Mouse (Mus musculus): ENCODE data around the gene Map3k3.
"Not testable (repeated sequence)": the region's sequence is repeated elsewhere in the genome, so short reads cannot be mapped to it uniquely, and the experiment has no call there.

The Map3k3 gene

DNA sequence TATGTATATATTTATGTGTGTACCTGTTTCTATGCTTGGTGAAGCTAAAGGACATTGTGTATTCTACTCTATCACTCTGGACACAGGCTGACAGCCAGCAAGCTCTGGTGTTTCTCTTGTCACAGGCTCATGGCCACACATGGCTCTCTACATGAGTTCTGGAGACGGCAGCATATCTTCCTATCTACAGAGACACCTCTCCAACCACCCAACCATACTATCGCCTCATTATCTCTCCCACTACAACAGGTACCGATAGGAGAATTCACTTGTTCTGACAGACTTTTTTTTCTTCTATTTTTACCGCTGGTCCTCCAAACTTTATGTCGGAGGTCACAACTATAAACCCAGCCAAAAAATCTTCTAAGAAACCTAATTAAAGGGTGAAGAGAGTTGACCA lies 107.8 kb downstream of the Map3k3 start:
- no peak for DNase-seq (ENCODE audit: low spot score in 2 of 2)

DNA sequence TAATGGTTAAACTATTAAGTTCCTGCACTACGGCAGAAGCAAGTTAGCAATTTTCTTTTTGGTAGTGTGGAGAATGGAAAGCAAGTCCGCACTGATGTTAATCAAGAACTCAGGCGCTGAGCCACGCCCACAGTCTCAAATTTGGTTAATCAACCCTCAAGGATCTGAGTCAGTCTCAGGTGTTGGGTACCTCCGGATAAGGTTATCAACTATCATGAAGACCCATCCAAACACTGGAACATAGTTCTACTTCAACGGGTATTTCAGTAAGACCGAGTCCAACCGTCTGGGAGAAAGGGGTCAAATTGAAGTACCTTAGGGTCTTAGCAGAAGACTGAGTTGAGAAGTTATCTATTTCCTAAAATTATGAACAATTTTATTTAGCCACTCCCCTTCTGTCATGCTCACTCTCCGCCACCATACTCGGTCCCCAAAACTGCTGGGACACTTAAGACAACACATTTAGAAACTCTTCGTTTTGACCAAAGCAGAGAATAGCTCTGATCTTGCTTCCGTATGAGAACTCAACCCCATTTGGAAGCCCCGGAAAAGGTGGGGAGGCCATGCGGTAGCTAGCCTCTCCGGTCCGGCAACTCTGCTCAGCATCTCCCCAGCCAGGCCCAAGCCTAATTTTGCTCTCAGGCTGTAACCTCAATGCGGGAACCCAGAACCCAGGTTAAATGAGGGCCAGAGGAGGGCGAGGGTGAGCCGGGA lies 108.4 kb downstream of the Map3k3 start:
- no peak for DNase-seq (ENCODE audit: low spot score in 2 of 2)

DNA sequence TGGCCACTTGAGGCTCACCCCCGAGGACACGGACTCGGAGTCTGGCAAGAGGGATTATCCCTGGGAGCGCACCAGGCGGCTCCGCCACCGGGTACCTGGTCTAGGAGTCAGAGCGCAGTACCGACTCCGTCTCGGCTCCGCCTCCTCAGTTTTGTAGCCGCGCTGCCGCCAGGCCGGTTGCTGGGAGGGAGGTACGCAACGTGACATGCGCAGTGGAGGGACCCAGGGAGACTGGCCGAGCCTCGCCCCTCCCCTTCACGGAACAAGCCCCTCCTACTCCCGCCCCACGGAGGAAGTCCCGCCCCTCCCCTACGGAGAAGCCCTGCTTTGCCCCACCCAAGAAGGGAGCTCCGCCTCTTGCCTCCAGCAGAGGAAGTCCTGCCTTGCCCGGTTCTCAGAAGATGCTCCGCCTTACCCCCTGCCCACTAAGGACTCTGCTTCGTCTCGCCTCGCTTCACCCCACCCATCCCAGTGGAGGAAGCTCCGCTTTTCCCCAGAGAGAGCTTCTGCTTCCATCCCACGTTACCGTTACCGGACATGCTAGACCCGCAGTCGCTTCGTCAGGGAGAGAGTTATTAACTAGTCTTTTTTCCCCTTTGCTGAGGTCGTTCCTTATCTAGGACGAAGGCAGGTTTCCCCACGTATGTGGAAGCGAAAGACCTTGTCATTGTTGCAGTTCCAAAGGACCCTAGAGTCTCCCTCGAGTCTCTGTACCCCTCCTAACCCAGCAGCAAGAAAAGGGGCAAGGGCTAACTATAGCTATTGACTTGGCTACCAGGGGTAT lies 109.2 kb downstream of the Map3k3 start:
- DNase-seq (ENCODE audit: low spot score in 2 of 2) = peak; percentile 94 to 95

DNA sequence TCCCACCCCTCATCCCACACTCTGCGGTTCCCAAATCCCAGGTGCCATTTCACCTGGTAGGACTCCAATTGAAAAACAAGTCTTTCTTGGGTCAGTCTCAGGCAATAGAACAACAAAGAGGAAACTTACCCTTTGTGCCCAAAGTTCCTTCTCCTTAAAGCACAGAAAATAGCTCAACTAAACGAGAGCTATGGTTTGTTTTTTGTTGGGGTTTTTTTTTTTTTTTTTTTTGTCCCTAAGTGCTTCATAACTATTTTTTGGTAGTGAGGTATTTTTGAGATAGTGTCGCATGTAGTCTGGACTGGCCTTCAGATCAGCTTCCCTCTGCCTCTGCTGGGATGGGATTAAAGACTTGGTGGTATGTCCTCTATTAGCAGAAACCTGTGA lies 109.7 kb downstream of the Map3k3 start:
- DNase-seq (ENCODE audit: low spot score in 2 of 2) = no peak

DNA sequence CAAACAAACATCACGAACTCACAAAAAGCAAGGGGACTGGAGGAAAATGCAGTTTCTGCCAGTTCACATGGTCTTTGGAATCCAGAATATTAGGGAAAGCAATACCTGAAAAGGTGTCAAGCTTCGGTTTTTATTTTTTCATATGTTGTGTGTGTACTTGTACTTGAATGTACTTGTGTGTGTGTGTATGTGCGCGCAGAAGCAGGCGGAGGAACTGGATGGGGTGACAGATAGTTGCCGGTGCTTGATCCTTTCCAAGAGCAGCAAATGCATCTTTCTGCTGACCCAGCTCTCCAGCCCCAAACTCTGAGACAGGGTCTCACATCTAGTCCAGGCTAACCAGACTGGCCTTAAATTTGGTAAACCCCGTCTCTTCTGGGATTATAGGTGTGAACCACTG lies 110.5 kb downstream of the Map3k3 start:
- DNase-seq (ENCODE audit: low spot score in 2 of 2) = no peak

DNA sequence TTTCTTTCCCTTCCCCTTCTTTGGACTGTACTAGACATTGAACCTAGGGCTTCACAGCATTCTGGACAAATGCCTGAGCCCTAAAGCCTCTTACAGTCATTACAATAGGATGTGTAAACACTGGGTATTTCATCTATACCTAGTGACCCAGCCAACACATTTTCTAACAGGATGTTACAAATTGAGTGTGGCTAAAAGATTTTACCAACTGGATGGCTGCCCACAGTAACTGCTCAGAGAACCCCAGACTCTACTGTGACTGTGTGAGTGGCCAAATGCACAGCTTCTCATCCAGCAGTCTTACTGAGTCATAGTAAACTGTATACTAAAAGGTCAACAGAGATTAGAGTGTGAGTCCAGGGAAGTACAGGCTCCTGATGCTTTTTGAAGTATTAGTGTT lies 110.9 kb downstream of the Map3k3 start:
- no peak for DNase-seq (ENCODE audit: low spot score in 2 of 2)

DNA sequence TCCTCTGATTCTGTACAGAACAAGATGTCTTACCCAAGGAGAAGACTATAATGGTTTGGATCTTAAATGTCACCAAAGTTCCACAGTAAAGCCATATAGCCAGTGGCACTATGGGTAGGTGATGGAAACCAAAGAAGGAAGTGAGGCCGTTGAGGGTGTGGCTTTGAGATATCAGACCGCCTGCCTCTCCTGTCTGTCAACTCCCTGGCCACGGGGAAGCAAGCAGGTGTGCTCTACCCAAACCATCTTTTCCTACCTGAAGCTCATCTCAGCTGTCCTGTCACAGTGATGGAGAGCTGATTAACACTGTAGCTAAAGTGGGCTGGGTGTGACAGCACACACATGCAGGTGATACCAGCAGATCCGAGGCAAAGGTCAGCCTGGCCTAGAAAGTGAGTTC lies 113.9 kb downstream of the Map3k3 start:
- DNase-seq (ENCODE audit: low spot score in 2 of 2) = no peak

DNA sequence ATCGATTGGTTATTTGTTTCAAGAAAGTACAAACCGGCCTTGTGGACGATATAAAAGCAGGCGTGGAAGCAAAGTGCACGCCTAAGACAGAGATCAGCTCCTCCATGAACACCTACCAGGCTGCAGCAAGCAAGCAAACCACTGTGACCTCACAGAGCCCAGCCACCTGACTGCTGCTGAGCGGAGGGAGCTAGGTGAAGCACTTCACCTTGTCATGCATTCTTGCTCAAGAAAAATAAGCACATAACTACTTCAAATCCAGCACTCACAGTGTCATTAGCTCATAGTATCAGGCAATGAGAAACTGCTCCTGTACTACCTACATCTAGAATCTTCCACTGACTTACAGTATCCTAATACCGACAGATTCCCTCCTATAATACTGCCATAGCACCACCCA lies 115.6 kb downstream of the Map3k3 start:
- DNase-seq (ENCODE audit: low spot score in 2 of 2) = not testable (repeated sequence)

DNA sequence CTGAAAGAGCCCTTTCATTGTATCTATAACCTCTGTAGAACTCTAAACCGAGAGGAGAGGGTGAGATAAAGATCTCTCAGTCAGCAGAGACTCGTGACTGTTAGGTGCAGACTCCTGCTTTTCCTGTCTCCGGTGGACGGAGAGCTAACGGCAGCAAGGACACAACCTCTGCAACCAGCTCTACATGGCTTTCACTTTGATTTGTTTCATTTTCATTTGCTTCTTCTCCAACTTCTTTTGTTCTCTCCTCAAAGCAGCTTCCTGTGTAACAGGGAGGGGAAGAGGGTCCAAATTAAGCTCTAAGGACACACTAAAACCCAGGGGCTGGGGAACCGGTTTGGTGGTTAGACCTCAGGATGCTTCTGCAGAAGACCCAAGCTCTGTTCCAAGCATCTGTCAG lies 116.3 kb downstream of the Map3k3 start:
- DNase-seq (ENCODE audit: low spot score in 2 of 2) = no peak

DNA sequence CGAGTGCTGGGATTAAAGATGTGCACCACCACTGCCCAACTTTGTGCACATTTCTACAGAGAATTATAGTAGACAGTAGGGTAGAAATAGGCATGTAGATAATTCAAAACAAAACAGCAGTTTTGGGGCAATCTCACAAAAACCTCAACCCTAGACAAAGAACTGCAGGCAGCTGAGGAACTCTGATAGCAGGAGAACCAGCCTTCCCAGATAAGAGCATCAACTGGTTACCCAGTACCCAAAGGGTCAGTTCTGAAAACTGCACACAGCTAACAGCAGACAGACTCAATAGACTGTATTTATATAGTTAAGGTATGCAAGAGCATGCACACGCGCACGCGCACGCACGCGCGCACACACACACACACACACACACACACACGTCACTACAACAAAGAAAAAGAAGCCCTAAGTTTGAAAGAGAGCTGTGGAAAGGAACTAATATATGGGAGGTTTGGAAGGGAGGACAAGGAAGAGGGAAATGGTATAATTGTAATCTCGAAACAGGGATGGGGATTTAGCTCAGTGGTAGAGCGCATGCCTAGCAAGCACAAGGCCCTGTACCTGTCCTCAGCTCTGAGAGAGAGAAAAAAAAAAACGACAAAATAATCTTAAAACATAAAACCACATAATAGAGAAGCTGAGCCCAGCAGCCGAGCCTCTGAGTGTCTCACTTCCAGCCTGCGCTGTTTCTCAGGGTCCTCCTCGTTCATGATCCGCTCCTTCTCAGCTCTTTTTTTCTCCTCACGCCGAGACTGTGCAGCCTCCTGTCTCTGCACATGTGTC lies 117.1 kb downstream of the Map3k3 start:
- DNase-seq (ENCODE audit: low spot score in 2 of 2) = no peak

DNA sequence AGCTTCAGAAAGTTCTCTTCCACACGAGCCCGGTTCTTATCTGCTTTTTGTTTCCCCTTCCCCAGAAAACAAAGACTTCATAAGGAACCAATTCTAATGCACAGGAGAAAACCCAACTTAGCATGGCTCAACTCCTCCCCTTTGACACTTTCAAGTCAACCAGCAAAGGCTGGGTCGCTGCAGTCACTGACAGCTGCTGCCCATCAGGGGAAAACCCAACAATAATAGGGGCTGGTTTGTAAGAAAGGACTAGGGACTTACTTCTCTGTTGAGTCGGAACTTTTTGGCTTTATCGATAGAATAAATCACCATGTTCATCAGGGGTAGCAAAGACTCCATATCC lies 117.7 kb downstream of the Map3k3 start, which contains the start of gene Strada:
TSS of gene Strada (minus strand) at position 46 of the 343 bp plus-strand sequence.
- DNase-seq (ENCODE audit: low spot score in 2 of 2) = no peak

Measured in right cerebral cortex, postnatal 36 days (tissue).